Mouse (Mus musculus): Measurements from ENCODE around the gene Gipc2. TPM values are rescaled to one million over a fixed set of nuclear protein-coding genes. Genes with fewer than 3 reads are reported as not detected.
A peak's percentile ranks its signal among the peaks of the same experiment; 100 is the strongest.

The Gipc2 gene
- total RNA-seq, 2 experiments from 2014 or later, result 4.0 to 7.3 TPM

GRCm38 (mm10) chr3:152100119-152100818 is 65.8 kb downstream of the Gipc2 start:
- intact Hi-C loops (cut with DNase I), result no loop called here
- DNase-seq, result peak; percentile 27

GRCm38 (mm10) chr3:152095030-152095429 is 71.0 kb downstream of the Gipc2 start:
- no peak for DNase-seq
- intact Hi-C loops (cut with DNase I), result no loop called here

GRCm38 (mm10) chr3:152092385-152093057 is 73.5 kb downstream of the Gipc2 start:
- no peak for DNase-seq
- intact Hi-C loops (cut with DNase I), result loop anchor here (5.0 kb wide), 1 partner anchor 375 kb away; no protein-coding TSS in a partner anchor

- peak; percentile 39 for DNase-seq
- intact Hi-C loops (cut with DNase I), result loop anchor here (5.0 to 10.0 kb wide), 2 partner anchors 254 to 312 kb away; partner anchors contain the start of gene Ptgfr
Observed at GRCm38 (mm10) chr3:152089178-152089577, 76.9 kb downstream of the Gipc2 start.

GRCm38 (mm10) chr3:152081381-152081780 is 84.6 kb downstream of the Gipc2 start:
- intact Hi-C loops (cut with DNase I), result loop anchor here (10.0 kb wide), 1 partner anchor 247 kb away; the partner anchor contains the start of gene Ptgfr
- no peak for DNase-seq

- no peak for DNase-seq
- intact Hi-C loops (cut with DNase I), result no loop called here
Observed at GRCm38 (mm10) chr3:152076088-152076487, 89.9 kb downstream of the Gipc2 start.

- no peak for DNase-seq
- intact Hi-C loops (cut with DNase I), result no loop called here
Observed at GRCm38 (mm10) chr3:152069001-152069400, 97.0 kb downstream of the Gipc2 start.

GRCm38 (mm10) chr3:152068311-152068710 is 97.7 kb downstream of the Gipc2 start:
- intact Hi-C loops (cut with DNase I), result no loop called here
- DNase-seq, result no peak

GRCm38 (mm10) chr3:152066696-152067095 is 99.3 kb downstream of the Gipc2 start:
- peak; percentile 14 for DNase-seq
- intact Hi-C loops (cut with DNase I), result no loop called here

- intact Hi-C loops (cut with DNase I), result no loop called here
- DNase-seq, result peak; percentile 40
Observed at GRCm38 (mm10) chr3:152065806-152066205, 100.2 kb downstream of the Gipc2 start.

- intact Hi-C loops (cut with DNase I), result no loop called here
- no peak for DNase-seq
Observed at GRCm38 (mm10) chr3:152064166-152064565, 101.9 kb downstream of the Gipc2 start.

GRCm38 (mm10) chr3:152062806-152063205 is 103.2 kb downstream of the Gipc2 start:
- DNase-seq, result no peak
- intact Hi-C loops (cut with DNase I), result no loop called here

GRCm38 (mm10) chr3:152061145-152061544 is 104.9 kb downstream of the Gipc2 start:
- intact Hi-C loops (cut with DNase I), result no loop called here
- DNase-seq, result no peak

- intact Hi-C loops (cut with DNase I), result no loop called here
- DNase-seq, result no peak
Observed at GRCm38 (mm10) chr3:152058235-152058634, 107.8 kb downstream of the Gipc2 start.

GRCm38 (mm10) chr3:152054260-152054659 is 111.8 kb downstream of the Gipc2 start:
- DNase-seq, result no peak
- intact Hi-C loops (cut with DNase I), result no loop called here

- DNase-seq, result no peak
- intact Hi-C loops (cut with DNase I), result no loop called here
Observed at GRCm38 (mm10) chr3:152051959-152052358, 114.1 kb downstream of the Gipc2 start.

- intact Hi-C loops (cut with DNase I), result no loop called here
- DNase-seq, result no peak
Observed at GRCm38 (mm10) chr3:152047914-152048313, 118.1 kb downstream of the Gipc2 start.

GRCm38 (mm10) chr3:152046895-152047294 is 119.1 kb downstream of the Gipc2 start:
- DNase-seq, result no peak
- intact Hi-C loops (cut with DNase I), result no loop called here
